Mouse (Mus musculus): Measurements from ENCODE around the gene Ms4a4b.
"Not testable (repeated sequence)": the region's sequence is repeated elsewhere in the genome, so short reads cannot be mapped to it uniquely, and the experiment has no call there.

Ms4a4b gene

GRCm38 (mm10) chr19:11443338-11443737 is at the start of gene Ms4a4b:
Ms4a4b (plus strand) TSS chr19:11443553.
- no peak for DNase-seq

GRCm38 (mm10) chr19:11395769-11396168 is 47.6 kb upstream of the Ms4a4b start:
- DNase-seq, result no peak

- DNase-seq, result no peak
Observed at GRCm38 (mm10) chr19:11404527-11404926, 38.8 kb upstream of the Ms4a4b start, which contains the start of gene Ms4a4c. Ms4a4c (plus strand) TSS chr19:11404770.

- no peak for DNase-seq
Observed at GRCm38 (mm10) chr19:11407428-11407827, 35.9 kb upstream of the Ms4a4b start.

- no peak for DNase-seq
Observed at GRCm38 (mm10) chr19:11408591-11408990, 34.8 kb upstream of the Ms4a4b start.

- no peak for DNase-seq
Observed at GRCm38 (mm10) chr19:11411640-11412039, 31.7 kb upstream of the Ms4a4b start.

- DNase-seq, result no peak
Observed at GRCm38 (mm10) chr19:11414084-11414483, 29.3 kb upstream of the Ms4a4b start.

- DNase-seq, result no peak
Observed at GRCm38 (mm10) chr19:11415581-11415980, 27.8 kb upstream of the Ms4a4b start.

GRCm38 (mm10) chr19:11418865-11419264 is 24.5 kb upstream of the Ms4a4b start:
- not testable (repeated sequence) for DNase-seq

GRCm38 (mm10) chr19:11431209-11431608 is 12.1 kb upstream of the Ms4a4b start:
- DNase-seq, result not testable (repeated sequence)

GRCm38 (mm10) chr19:11435058-11435834 is 8.1 kb upstream of the Ms4a4b start:
- no peak for DNase-seq

GRCm38 (mm10) chr19:11443964-11444363 is 611 bp downstream of the Ms4a4b start:
- no peak for DNase-seq

- no peak for DNase-seq
Observed at GRCm38 (mm10) chr19:11447238-11447637, 3.9 kb downstream of the Ms4a4b start.

GRCm38 (mm10) chr19:11459041-11459440 is 15.7 kb downstream of the Ms4a4b start:
- DNase-seq, result not testable (repeated sequence)

- DNase-seq, result not testable (repeated sequence)
Observed at GRCm38 (mm10) chr19:11464795-11465194, 21.4 kb downstream of the Ms4a4b start.

GRCm38 (mm10) chr19:11466471-11466870 is 23.1 kb downstream of the Ms4a4b start:
- no peak for DNase-seq

- not testable (repeated sequence) for DNase-seq
Observed at GRCm38 (mm10) chr19:11468361-11468760, 25.0 kb downstream of the Ms4a4b start.

- not testable (repeated sequence) for DNase-seq
Observed at GRCm38 (mm10) chr19:11469215-11469614, 25.9 kb downstream of the Ms4a4b start, which contains the start of gene Ms4a6c. Ms4a6c (plus strand) TSS chr19:11469366.

- DNase-seq, result no peak
Observed at GRCm38 (mm10) chr19:11479714-11480113, 36.4 kb downstream of the Ms4a4b start.

GRCm38 (mm10) chr19:11482684-11483083 is 39.3 kb downstream of the Ms4a4b start:
- DNase-seq, result no peak

GRCm38 (mm10) chr19:11483941-11484340 is 40.6 kb downstream of the Ms4a4b start:
- no peak for DNase-seq

GRCm38 (mm10) chr19:11484388-11484787 is 41.0 kb downstream of the Ms4a4b start:
- DNase-seq, result no peak

GRCm38 (mm10) chr19:11485266-11485665 is 41.9 kb downstream of the Ms4a4b start:
- DNase-seq, result no peak

GRCm38 (mm10) chr19:11485746-11486145 is 42.4 kb downstream of the Ms4a4b start, which contains the start of gene Gm8369:
Gm8369 (plus strand) TSS chr19:11485938.
- peak; percentile 10 for DNase-seq

- DNase-seq, result no peak
Observed at GRCm38 (mm10) chr19:11486599-11486998, 43.2 kb downstream of the Ms4a4b start.

Data from right cerebral cortex, postnatal 25 days (tissue).